Mouse (Mus musculus): Measurements from ENCODE around the gene Polm. TPM values are rescaled to one million over a fixed set of nuclear protein-coding genes. Genes with fewer than 3 reads are reported as not detected.
"Not testable (repeated sequence)": the region's sequence is repeated elsewhere in the genome, so short reads cannot be mapped to it uniquely, and the experiment has no call there.

Polm gene
- polyA plus RNA-seq, 1 experiment from 2014 or later = 6.5 TPM

DNA sequence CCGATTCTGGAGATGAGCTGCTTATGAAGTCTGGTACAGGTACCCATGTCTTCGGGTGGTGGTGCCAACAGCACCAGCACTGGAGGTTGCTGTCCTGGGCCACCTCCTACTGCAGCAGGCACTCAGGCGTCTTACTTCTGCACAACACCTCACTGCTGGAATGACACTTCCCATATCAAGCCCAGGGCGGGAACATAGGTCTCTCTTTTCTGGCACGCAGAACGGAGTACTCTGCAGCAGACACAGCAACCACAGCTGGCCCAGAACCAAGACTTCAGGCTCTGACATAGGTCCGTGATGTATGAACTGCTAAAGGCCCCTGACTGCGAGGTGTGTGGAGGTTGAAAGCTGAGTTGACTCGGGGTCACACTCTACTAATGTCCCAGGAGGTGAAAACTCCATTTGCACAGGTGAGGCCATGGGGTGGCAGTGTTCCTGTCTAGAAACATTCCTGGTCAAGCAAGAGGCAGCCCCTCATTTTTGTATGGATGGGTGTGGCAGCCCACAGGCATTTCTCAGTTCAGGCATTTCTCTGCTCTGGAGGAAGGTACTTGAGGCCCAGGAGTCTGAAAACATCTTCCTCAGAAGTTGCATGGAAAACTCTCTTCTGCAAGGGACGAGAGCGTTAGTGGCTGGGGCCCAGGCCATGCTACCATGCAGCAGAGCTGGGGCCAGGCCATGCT lies 9.2 kb downstream of the Polm start:
- Histone ChIP-seq H3K4me3 (replicated peaks) (no peak overlapping the region), H3K9me3 (no peaks in the 10 kb centered on the region), H3K9ac (replicated peaks) (no peak overlapping the region), H3K36me3 (peaks cover 52% of the 10 kb centered on the region), H3K4me2 (replicated peaks) (no peak overlapping the region), H3K4me1 (replicated peaks) (no peaks in the 10 kb centered on the region), H3K27me3 (no peaks in the 10 kb centered on the region), H3K27ac (no peak overlapping the region)
- ATAC-seq = no peak
- WGBS = 92% methylated on average over 11 of the region's 11 CpGs

DNA sequence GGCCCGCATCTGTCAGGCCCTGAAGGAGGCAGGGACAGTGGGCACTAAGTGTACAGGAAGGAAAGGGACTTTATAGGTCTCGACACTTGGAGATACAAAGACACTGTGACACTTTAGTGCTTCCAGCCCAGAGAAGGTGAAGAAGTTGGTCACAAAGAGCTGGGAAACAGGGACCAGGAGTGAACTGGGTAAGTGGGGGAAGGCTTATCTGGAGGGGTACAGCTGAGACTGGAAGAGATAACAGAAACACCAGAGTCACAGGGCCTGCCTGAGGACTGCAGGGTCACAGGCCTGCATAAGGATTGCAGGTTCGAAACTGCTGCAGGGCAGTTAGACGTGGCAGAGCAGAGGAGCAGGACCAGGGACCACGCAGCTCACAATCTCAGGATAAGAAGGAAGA lies 9.9 kb downstream of the Polm start:
- H3K36me3 ChIP-seq = peaks cover 46% of the 10 kb centered on the region
- no peak for ATAC-seq
- H3K9me3 ChIP-seq = no peaks in the 10 kb centered on the region
- H3K4me2 ChIP-seq (replicated peaks) = no peak overlapping the region
- H3K9ac ChIP-seq (replicated peaks) = no peak overlapping the region
- WGBS = 92% methylated on average over 5 of the region's 5 CpGs
- H3K27me3 ChIP-seq = no peaks in the 10 kb centered on the region
- no peaks in the 10 kb centered on the region for H3K4me1 ChIP-seq (replicated peaks)
- no peak overlapping the region for H3K27ac ChIP-seq
- H3K4me3 ChIP-seq (replicated peaks) = no peak overlapping the region

DNA sequence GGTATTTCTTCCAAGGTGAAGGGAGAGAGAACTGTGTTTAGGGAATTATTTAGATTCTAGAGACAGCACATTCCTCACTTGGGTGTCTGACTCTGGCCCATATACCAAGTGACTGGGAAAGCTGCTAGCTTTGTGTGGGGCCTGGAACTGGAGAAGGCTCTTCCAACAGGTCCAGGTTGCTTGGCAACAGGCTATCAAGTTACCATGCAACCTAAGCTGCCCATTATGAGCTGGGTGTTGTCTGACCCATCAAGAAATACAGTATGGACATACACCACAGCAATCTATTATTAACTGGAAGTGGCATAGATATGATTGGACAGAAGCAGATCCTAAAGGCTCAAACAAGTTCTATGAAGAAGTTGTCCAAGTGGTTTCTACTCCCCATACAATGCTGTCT lies 12.4 kb downstream of the Polm start:
- Histone ChIP-seq H3K27ac (no peak overlapping the region), H3K36me3 (peaks cover 24% of the 10 kb centered on the region), H3K9ac (replicated peaks) (no peak overlapping the region), H3K4me1 (replicated peaks) (no peaks in the 10 kb centered on the region), H3K27me3 (no peaks in the 10 kb centered on the region), H3K4me3 (replicated peaks) (no peak overlapping the region), H3K9me3 (no peaks in the 10 kb centered on the region), H3K4me2 (replicated peaks) (no peak overlapping the region)
- no peak for ATAC-seq

DNA sequence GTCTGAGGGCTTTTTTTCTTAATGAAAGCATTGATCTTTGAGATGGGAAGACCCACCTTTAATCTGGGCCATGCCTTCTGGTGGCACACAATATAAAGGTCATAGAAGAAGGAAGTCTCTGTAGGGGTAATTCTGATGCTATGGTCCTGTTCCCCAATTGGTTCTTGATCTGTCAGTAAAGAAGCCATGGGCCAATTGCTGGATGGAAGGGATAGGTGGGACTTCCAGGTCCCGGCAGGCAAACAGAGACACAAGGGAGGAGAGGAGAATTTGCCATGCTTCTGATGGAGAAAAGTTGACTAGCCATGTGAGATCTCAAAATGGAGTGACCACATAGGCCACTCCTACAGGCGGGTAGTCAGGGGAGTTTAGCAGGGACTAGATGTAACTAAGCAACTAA lies 18.6 kb downstream of the Polm start:
- no peak for ATAC-seq
- no peak overlapping the region for H3K27ac ChIP-seq
- H3K4me1 ChIP-seq (replicated peaks) = no peaks in the 10 kb centered on the region
- no peaks in the 10 kb centered on the region for H3K27me3 ChIP-seq
- H3K9me3 ChIP-seq = no peaks in the 10 kb centered on the region
- no peak overlapping the region for H3K9ac ChIP-seq (replicated peaks)
- H3K4me3 ChIP-seq (replicated peaks) = no peak overlapping the region
- H3K36me3 ChIP-seq = no peaks in the 10 kb centered on the region
- no peak overlapping the region for H3K4me2 ChIP-seq (replicated peaks)
- WGBS = 70% methylated on average over 2 of the region's 2 CpGs

DNA sequence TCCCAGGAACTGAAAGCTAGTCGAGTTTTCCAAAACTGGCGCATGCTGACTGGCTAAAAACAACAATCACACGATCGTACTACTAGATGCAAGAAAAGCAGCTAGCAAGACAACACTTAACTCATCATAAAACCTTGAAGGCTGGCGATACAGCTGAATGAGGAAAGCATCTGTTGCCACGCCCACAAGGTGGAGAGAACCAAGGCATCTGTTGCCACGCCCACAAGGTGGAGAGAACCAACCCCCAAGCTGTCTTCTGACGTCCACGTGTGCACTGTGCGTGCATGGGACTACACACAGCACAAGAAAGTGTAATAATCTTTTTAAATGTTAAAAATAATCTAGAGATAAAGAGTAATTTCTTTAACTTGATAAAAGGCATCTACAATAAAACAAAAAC lies 24.4 kb downstream of the Polm start:
- Histone ChIP-seq H3K4me2 (replicated peaks) (no peak overlapping the region), H3K4me3 (replicated peaks) (no peak overlapping the region), H3K4me1 (replicated peaks) (no peaks in the 10 kb centered on the region), H3K36me3 (no peaks in the 10 kb centered on the region), H3K9me3 (no peaks in the 10 kb centered on the region), H3K27ac (no peak overlapping the region), H3K27me3 (no peaks in the 10 kb centered on the region), H3K9ac (replicated peaks) (no peak overlapping the region)
- 79% methylated on average over 10 of the region's 10 CpGs for WGBS
- no peak for ATAC-seq

DNA sequence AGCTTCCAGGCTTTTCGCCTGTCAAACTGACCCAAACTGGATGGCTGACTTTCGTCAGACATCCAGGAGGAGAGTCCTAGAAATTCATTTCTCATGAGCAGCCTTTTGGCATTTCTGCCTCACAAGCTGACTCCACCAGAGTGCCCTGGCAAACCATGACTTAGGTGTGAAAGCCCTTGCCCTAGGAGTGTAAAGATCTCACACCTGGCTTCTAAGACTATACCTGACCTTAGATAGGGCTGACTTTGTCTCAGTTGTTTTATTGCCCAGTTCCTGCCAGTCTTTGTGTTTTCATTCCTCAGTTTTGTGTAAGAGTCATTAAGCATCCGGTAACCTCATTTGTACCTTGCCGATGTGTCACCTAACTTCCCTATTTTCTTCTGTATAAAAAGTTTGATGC lies 28.3 kb downstream of the Polm start:
- H3K9ac ChIP-seq (replicated peaks); H3K9me3 ChIP-seq; H3K4me2 ChIP-seq (replicated peaks); H3K27ac ChIP-seq; H3K4me1 ChIP-seq (replicated peaks); H3K4me3 ChIP-seq (replicated peaks); H3K27me3 ChIP-seq; ATAC-seq; H3K36me3 ChIP-seq: not testable (repeated sequence)
- WGBS = 94% methylated on average over 4 of the region's 4 CpGs

DNA sequence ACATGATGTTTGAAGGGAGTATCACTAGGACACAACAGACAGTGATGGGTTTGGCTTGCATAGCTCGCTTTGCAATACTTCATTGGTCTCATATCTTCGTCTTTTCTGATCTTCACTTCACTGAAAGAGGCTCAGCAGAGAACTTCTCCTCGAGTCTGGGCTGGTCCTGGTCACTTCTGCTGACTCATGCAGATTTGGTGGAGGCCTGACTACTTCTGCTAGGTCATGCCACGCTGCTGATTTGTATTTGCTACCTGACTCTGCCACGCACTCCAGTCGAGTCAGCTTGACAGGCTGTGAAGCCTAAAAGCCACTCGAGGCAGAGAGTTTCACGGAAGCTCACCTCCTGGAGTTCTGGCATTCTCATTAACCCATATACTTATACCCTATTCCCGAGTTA lies 29.9 kb downstream of the Polm start:
- Histone ChIP-seq H3K27me3 (no peaks in the 10 kb centered on the region), H3K36me3 (no peaks in the 10 kb centered on the region), H3K9ac (replicated peaks) (no peak overlapping the region), H3K4me3 (replicated peaks) (no peak overlapping the region), H3K27ac (no peak overlapping the region), H3K4me1 (replicated peaks) (peaks cover 10% of the 10 kb centered on the region; the same call in 1 of the 2 replicates), H3K4me2 (replicated peaks) (no peak overlapping the region), H3K9me3 (no peaks in the 10 kb centered on the region)
- ATAC-seq = no peak
- WGBS = 81% methylated on average over 9 of the region's 9 CpGs

DNA sequence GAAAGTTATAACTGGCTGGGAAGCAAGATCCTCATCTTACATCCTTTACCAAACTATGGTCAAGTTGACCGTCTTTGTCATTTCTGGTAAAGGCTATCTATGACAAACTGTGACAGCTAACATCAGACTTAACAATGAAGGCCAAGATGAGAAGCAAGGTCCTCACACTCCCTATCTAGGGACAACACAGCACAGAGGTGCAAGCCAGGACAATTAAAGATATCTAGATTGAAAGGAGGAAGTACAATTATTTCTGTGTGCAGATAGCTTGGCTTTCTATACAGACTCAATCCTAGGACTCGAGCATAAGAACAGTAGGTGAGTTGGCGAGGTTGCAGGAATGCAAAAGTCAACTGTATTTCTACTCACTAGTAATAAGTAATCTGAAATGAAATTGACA lies 32.1 kb downstream of the Polm start:
- Histone ChIP-seq H3K36me3 (peaks cover 8% of the 10 kb centered on the region), H3K4me3 (replicated peaks) (no peak overlapping the region), H3K9me3 (no peaks in the 10 kb centered on the region), H3K27me3 (no peaks in the 10 kb centered on the region), H3K27ac (no peak overlapping the region), H3K4me2 (replicated peaks) (no peak overlapping the region), H3K4me1 (replicated peaks) (peaks cover 10% of the 10 kb centered on the region; the same call in 1 of the 2 replicates), H3K9ac (replicated peaks) (no peak overlapping the region)
- 86% methylated on average over 3 of the region's 3 CpGs for WGBS
- no peak for ATAC-seq

DNA sequence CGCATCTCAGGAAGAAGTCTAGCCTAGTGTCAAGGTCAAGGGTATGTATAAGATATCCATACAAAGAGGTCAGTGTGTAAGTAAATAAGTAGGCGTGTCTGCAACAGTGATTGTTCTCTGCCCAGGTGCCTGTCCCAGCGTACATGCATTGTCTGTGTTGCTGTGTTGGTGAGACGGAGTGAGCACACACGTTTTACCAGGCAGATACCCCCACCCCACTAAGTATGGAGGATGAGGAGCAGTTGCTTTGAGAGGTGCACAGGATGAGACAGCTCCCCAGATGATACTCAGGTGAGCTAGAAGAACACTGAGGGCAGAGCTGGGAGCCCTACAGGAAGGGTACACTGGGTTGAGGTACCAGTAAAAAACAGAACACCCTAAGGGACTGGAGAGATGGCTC lies 33.6 kb downstream of the Polm start:
- 72% methylated on average over 5 of the region's 5 CpGs for WGBS
- Histone ChIP-seq H3K9me3 (no peaks in the 10 kb centered on the region), H3K9ac (replicated peaks) (no peak overlapping the region), H3K27me3 (no peaks in the 10 kb centered on the region), H3K4me1 (replicated peaks) (peaks cover 10% of the 10 kb centered on the region; the same call in 1 of the 2 replicates), H3K36me3 (peaks cover 23% of the 10 kb centered on the region), H3K4me3 (replicated peaks) (no peak overlapping the region), H3K4me2 (replicated peaks) (no peak overlapping the region), H3K27ac (no peak overlapping the region)
- ATAC-seq = 0 out of 2 replicates have a peak, but pooled peaks have one; percentile 18

DNA sequence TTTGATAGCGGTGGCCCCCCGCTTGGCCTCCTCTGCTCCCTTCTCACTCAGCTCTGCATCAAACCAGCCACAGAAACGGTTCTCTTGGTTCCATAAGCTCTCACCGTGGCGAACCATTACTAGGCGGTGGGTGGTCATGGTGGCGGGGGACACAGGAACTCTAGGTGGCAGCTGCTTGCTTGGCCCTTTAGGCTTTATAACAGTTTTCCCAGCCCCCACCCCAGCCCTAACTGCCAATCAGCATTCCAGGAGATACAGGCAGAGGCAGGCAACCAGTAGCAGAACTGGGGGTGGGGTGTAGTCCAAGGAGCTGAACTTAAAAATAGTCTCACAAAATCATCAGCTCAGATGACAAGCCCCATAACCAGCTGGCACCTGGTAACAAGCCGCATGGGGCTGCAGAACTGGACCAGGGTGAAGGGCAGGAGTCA lies 34.2 kb downstream of the Polm start, which contains the start of gene Pgam2:
Gene Pgam2 (minus strand): TSS at position 183 of the 431 bp plus-strand sequence.
- H3K9me3 ChIP-seq = no peaks in the 10 kb centered on the region
- ATAC-seq = 0 out of 2 replicates have a peak, but pooled peaks have one; percentile 2
- H3K4me1 ChIP-seq (replicated peaks) = peaks cover 10% of the 10 kb centered on the region; the same call in 1 of the 2 replicates
- H3K27ac ChIP-seq = no peak within 1 kb of the TSS
- H3K9ac ChIP-seq (replicated peaks) = no peak within 1 kb of the TSS
- no peaks in the 10 kb centered on the region for H3K27me3 ChIP-seq
- no peak within 1 kb of the TSS for H3K4me3 ChIP-seq (replicated peaks)
- peaks cover 29% of the 10 kb centered on the region for H3K36me3 ChIP-seq
- 55% methylated on average over 8 of the region's 8 CpGs for whole genome bisulfite sequencing
- H3K4me2 ChIP-seq (replicated peaks) = no peak within 1 kb of the TSS

DNA sequence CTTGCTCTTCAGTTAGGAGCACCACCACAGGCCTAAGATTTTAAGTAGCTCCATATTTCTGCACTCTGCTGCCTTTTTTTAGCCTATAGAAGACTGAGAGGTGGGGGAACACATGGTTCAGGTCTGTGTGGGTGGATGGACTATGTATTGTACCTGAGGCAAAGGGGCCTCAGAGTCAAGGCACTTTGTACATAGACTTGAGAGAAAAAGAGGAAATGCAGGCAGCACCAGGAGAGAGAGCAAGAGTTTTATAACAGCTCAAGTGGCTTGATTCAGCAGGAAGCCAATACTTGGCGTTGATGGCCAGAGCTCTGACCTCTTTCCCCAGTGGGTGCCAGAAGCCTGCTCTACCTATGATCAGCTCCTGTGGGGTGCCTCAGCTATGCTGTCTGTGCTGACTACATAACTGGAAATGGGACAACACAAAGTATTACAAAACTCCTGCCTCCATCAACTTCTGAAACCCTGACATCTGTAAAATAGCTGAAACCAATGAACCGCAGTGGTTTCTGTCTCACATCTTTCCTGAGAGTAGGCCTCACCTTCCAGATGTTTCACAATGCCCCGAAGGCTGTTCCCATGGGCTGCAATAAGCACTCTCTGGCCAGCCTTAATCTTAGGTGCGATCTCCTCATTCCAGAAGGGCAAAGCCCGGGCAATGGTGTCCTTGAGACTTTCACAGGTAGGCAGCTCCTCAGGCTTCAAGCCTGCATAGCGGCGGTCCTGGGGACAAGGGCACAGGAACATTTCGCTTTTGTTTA lies 35.2 kb downstream of the Polm start:
- peaks cover 37% of the 10 kb centered on the region for H3K36me3 ChIP-seq
- H3K27me3 ChIP-seq = no peaks in the 10 kb centered on the region
- H3K9ac ChIP-seq (replicated peaks) = no peak overlapping the region
- H3K4me1 ChIP-seq (replicated peaks) = peaks cover 10% of the 10 kb centered on the region; the same call in 1 of the 2 replicates
- no peak overlapping the region for H3K27ac ChIP-seq
- no peaks in the 10 kb centered on the region for H3K9me3 ChIP-seq
- no peak overlapping the region for H3K4me3 ChIP-seq (replicated peaks)
- ATAC-seq = no peak
- H3K4me2 ChIP-seq (replicated peaks) = no peak overlapping the region
- 79% methylated on average over 8 of the region's 8 CpGs for WGBS

DNA sequence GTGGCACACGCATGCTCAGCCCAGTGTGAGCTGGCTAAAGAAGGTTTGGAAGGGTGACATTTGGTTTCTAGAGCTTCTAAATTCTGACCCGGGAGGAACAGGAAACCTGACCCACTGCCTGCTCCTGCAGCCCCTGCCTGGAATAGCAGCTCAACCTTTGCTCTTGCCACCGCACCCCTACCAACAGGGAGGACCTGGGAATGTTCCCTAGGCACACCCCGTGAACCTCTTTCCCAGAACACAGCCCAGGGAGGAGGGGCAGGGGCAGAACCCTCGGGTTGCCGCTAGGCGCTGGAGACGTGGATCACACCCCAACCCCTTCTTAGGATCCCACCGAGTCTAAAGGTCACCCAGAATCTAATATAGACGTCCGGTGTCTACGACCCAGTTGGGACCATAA lies 35.8 kb downstream of the Polm start:
- Histone ChIP-seq H3K36me3 (peaks cover 43% of the 10 kb centered on the region), H3K4me1 (replicated peaks) (peaks cover 10% of the 10 kb centered on the region; the same call in 1 of the 2 replicates), H3K27ac (no peak overlapping the region), H3K4me3 (replicated peaks) (no peak overlapping the region), H3K4me2 (replicated peaks) (no peak overlapping the region), H3K9me3 (no peaks in the 10 kb centered on the region), H3K9ac (replicated peaks) (no peak overlapping the region), H3K27me3 (no peaks in the 10 kb centered on the region)
- no peak for ATAC-seq
- WGBS = 76% methylated on average over 12 of the region's 12 CpGs
